Mouse (Mus musculus) C2C12 (cell line): Measurements from ENCODE around the gene Pign.

Experiments used
- CEBPB ChIP-seq: IDR thresholded peaks from one replicate; pipeline ENCODE4 v1.6.1; 2011; ENCODE audit warnings: low read depth, mild to moderate bottlenecking, control low read depth, moderate library complexity
- CTCF ChIP-seq: IDR thresholded peaks from one replicate; pipeline ENCODE4 v1.5.1; 2011; ENCODE audit not compliant: control insufficient read depth, insufficient read depth, insufficient read length
- FOSL1 ChIP-seq: IDR thresholded peaks from one replicate; pipeline ENCODE4 v1.8.0; 2011; ENCODE audit warnings: mild to moderate bottlenecking, low read length; ENCODE audit not compliant: poor library complexity, insufficient read depth, severe bottlenecking
- MAX ChIP-seq: IDR thresholded peaks from one replicate; pipeline ENCODE4 v1.6.1; 2011; ENCODE audit warnings: mild to moderate bottlenecking, control low read depth
- MYOG ChIP-seq: IDR thresholded peaks from one replicate; pipeline ENCODE4 v1.6.1; 2011; ENCODE audit not compliant: control insufficient read depth, insufficient read length; ENCODE audit errors: extremely low read depth
- USF1 ChIP-seq: IDR thresholded peaks from one replicate; pipeline ENCODE4 v1.6.1; 2011; ENCODE audit warnings: low read depth, mild to moderate bottlenecking, control low read depth, moderate library complexity

DNA sequence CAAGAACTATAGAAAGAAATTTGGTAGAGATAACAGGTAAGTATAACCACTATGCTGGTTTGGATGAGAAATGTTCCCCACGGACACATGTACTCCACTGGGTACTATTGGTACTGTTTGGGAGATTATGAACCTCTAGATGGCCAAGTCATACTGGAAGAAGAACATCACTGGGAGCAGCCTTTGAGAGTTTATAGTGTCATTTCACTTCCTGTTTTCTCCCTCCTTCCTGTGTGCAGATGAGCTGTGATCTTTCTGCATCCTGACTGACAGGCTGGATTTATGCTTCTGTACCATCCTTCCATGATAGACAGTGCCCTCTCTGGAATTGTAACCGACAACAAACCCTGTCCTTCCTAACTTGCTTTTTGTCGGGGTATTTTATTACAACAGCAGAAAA is 110.3 kb downstream of the Pign start:
- TF ChIP-seq CTCF (no peak), MAX (no peak), MYOG (no peak), CEBPB (no peak), FOSL1 (no peak), USF1 (no peak)
